Mouse (Mus musculus) forebrain, embryonic 11.5 days (tissue): Measurements from ENCODE around the gene Ripor2. TPM values are rescaled to one million over a fixed set of nuclear protein-coding genes. Genes with fewer than 3 reads are reported as not detected.

Experiments
- ATAC-seq: fragments of 200-750 bp; cut with Nextera tagmentation; replicated peaks from 2 replicates; pipeline ENCODE4 v1.8.0; 2017; ENCODE audit warnings: moderate TSS enrichment; ENCODE audit not compliant: low FRiP score
- DNase-seq: peaks from one replicate; pipeline ENCODE4 v3.0.0-alpha.2; 2017; ENCODE audit warnings: low spot score
- H3K27ac ChIP-seq: fragments of 300-500 bp; sonication (generic); 2 replicates; pipeline ENCODE4 v1.5.1; 2014; ENCODE audit warnings: low read depth, low read length
- H3K27me3 ChIP-seq: fragments of 300-500 bp; sonication (generic); 2 replicates; pipeline ENCODE4 v1.6.1; 2014; ENCODE audit warnings: mild to moderate bottlenecking, low read length, mixed read lengths; ENCODE audit not compliant: control insufficient read depth, insufficient read depth
- H3K36me3 ChIP-seq: fragments of 300-500 bp; sonication (generic); 2 replicates; pipeline ENCODE4 v1.6.1; 2014; ENCODE audit warnings: mild to moderate bottlenecking, low read length, moderate library complexity, mixed read lengths; ENCODE audit not compliant: control insufficient read depth, insufficient read depth
- H3K4me1 ChIP-seq: fragments of 300-500 bp; sonication (generic); replicated peaks from 2 replicates; pipeline ENCODE4 v1.6.1; 2014; ENCODE audit warnings: low read length, mixed read lengths; ENCODE audit not compliant: control insufficient read depth, insufficient read depth
- H3K4me2 ChIP-seq: fragments of 300-500 bp; sonication (generic); 2 replicates; pipeline ENCODE4 v1.6.1; 2014; ENCODE audit warnings: low read depth, mild to moderate bottlenecking, low read length, moderate library complexity, mixed read lengths; ENCODE audit not compliant: severe bottlenecking
- H3K4me3 ChIP-seq: fragments of 300-500 bp; sonication (generic); 2 replicates; pipeline ENCODE4 v1.5.1; 2014; ENCODE audit warnings: low read depth, low read length
- H3K9ac ChIP-seq: fragments of 300-500 bp; sonication (generic); 2 replicates; pipeline ENCODE4 v1.6.1; 2014; ENCODE audit warnings: low read length
- H3K9me3 ChIP-seq: fragments of 300-500 bp; sonication (generic); 2 replicates; pipeline ENCODE4 v1.6.1; 2016; ENCODE audit warnings: low read length, mixed read lengths; ENCODE audit not compliant: control insufficient read depth
- WGBS: fragments of 180-500 bp; shearing (Covaris S2); extraction: QIAGEN DNeasy Blood & Tissue Kit; methylation state at CpG from one replicate; pipeline ENCODE4 v1.1.7; 2014; 5-methylcytosine and 5-hydroxymethylcytosine counted together
- polyA plus RNA-seq: library from polyadenylated mRNA; unstranded; fragments of >200 nt; fragmentation: Nextera tagmentation; extraction: Ambion mirVana; gene quantifications from 2 replicates; pipeline ENCODE4 v1.2.1, GENCODE M21; 2014

The Ripor2 gene
- polyA plus RNA-seq, 1 experiment from 2014 or later: 7.3 TPM

DNA sequence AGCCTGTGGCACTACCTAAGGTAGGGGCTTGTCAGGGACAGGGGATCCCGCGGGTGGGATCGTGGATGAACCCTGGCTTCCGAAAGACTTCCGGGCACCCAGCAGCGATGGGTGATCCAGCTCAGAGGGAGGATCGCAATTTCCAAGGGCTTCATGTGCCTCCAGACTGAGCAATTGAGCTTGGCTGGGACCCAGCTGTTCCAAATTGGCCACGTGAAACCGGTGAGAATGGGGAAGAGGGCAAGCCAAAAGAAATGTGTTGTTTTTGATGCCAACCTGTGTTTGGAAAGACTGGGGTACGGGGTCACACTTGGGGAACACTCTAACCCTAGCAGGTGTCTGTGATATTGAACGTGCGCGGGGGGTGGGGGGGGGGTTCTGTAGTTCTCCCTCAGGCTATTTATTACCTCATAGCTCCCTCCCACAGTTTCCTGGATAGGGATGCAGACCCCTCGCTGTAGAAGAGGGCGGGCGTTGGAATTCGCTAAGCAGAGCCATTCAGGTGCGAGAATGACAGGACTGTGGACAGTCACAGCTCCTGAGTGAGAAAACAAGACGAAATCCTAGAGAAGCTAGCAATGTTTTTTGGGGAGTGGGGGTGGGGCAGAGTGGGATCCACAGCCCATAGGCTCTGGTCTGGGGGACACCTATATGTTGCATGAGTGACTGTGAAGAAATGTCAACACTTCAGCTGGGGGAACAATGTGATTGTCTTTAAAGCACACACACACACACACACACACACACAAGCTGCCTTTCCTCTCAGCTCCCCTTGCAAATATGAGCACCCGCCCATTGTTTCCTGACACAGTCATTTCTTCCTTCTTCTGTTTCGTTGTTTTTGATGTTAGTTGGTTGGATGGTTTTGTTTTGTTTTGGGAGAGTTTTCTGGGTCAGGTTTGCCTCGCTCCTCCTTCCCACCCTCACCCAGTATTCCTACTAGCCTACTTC, 57.5 kb downstream of the Ripor2 start:
- Histone ChIP-seq H3K9ac (peak overlapping the region; percentile 59), H3K27ac (no peak overlapping the region), H3K27me3 (peaks cover 6% of the 10 kb centered on the region; the same call in 1 of the 2 replicates), H3K36me3 (no peaks in the 10 kb centered on the region), H3K4me2 (peak overlapping the region; percentile 98), H3K4me3 (peak overlapping the region; percentile 55), H3K9me3 (no peaks in the 10 kb centered on the region), H3K4me1 (peaks cover 16% of the 10 kb centered on the region; the same call in 1 of the 2 replicates)
- DNase-seq (peak; percentile 57), ATAC-seq (peak; percentile 63)
- WGBS: 16% methylated on average over 22 of the region's 22 CpGs

DNA sequence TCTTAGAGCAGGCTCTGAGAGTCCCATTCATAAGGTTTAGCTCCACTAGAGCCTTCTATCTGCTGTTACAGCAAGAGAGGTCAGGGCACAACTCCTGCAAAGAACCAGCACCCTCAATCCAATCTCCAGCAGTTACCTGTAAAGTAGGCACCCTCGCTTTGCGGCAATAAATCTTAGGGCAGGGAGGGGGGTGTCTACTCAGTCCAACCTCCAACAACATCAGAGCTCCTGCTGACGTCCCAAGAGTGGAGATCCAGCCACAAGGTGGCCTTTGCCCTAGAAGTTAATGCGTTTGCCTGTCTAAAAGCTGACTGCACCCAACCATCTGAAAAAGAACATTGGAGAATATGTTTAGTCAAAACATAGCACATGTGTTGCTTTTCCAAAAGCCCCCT, 58.2 kb downstream of the Ripor2 start:
- H3K9ac ChIP-seq: no peak overlapping the region
- no peak overlapping the region for H3K27ac ChIP-seq

DNA sequence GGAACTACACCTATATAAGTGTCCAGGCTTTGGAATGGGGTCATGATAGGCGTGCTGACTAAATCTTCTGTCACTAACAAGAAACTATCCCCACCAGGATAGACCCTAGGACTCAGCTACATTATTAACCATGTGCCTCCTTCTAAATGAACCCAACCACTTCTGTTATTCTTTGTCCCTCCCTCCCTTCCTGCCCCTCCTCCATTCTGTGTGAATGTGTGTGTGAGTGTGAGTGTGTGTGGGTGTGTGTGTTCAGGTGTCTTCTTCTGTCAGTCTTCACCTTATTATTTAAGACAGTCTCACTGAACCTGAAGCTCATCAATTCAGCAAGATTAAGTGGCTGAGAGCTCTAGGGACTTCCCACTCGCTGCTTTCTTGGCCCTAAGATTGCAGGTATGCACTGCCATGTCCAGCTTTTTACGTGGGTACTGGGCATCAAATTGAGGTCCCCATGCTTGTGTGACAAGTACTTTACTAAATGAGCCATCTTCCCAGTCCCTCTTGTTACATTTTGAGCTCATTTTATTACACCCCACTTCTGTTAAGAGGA, 58.9 kb downstream of the Ripor2 start:
- Histone ChIP-seq H3K36me3 (no peaks in the 10 kb centered on the region), H3K9me3 (no peaks in the 10 kb centered on the region), H3K27ac (no peak overlapping the region), H3K27me3 (peaks cover 6% of the 10 kb centered on the region; the same call in 1 of the 2 replicates), H3K4me1 (peaks cover 16% of the 10 kb centered on the region; the same call in 1 of the 2 replicates), H3K4me2 (no peak overlapping the region; the same call in 1 of the 2 replicates), H3K4me3 (no peak overlapping the region), H3K9ac (no peak overlapping the region)
- ATAC-seq (no peak), DNase-seq (no peak)
- WGBS: 72% methylated on average over 3 of the region's 3 CpGs

More for the DNA sequence above, 58.2 kb downstream of the Ripor2 start:
- Histone ChIP-seq H3K4me3 (no peak overlapping the region), H3K4me2 (peak overlapping the region; percentile 98; the same call in 1 of the 2 replicates), H3K27me3 (peaks cover 6% of the 10 kb centered on the region; the same call in 1 of the 2 replicates), H3K9me3 (no peaks in the 10 kb centered on the region), H3K4me1 (peaks cover 16% of the 10 kb centered on the region; the same call in 1 of the 2 replicates), H3K36me3 (no peaks in the 10 kb centered on the region)
- ATAC-seq: no peak
- DNase-seq: no peak
- 64% methylated on average over 4 of the region's 4 CpGs for WGBS

DNA sequence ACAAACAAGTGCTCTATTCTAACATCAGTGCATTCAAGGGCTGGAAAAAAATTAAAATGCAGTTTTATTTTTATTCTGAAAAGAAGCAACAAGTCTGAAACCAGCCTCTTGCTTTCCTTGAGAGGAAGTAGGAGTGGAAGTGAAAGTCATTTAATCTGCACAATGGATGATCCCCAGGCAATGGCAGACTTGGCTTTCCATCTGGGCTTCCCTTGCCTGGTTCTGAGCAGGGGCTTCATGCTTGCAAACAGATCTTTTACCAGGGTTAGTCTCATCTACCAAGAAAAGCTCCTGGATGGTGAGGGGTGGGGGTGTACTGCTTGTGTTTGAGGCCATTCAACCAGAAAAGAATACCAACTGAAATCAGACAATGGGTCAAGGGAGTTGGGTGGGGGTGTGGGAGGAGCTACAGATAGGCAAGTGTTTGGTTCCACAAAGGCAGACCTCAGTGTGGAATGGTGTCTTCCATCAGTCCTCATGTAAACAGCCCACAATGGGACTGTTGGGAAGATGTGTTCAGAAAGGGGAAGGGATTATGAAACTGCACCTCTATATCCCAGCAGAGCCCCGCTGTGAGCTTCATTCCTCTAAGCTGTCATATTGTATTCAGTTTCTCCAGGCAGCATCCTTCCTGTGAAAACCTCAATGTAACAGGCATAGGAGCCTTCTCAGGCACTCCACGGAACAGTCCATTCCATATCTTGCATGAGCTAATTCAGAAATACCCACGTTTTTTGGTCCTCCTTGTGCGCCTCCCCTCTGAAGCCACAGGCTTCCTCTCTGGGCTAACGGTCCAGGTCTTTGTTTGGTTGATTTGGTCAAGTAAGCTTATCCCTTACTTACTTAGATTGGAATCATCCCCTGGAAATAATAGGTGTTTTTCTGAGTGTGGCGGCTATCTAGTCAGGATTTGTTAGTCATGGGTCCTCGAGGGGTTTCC, 59.8 kb downstream of the Ripor2 start:
- 0 out of 2 replicates have a peak, but pooled peaks have one; percentile 34 for ATAC-seq
- peaks cover 6% of the 10 kb centered on the region; the same call in 1 of the 2 replicates for H3K27me3 ChIP-seq

DNA sequence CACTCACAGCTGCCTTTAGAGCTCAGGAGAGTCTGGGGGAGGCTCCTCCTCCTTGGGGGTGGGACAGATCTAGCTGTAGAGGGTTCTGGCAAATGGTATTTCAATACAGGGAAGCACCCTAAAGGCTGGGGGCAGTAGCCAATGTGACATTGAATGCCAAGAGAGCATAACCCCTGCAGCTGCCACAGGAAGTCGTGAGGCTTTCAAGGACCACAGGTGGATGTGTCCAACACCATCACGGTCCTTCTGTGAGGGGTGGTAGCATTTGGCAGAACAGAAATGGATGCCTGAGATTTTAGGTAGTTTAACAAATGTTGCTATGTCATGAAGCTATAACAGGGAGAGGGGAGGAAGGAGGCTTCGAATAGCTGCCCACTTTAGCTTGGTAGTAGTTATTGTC, 63.2 kb downstream of the Ripor2 start:
- DNase-seq: no peak
- no peak for ATAC-seq
- no peaks in the 10 kb centered on the region for H3K27me3 ChIP-seq
- H3K36me3 ChIP-seq: no peaks in the 10 kb centered on the region
- no peak overlapping the region for H3K27ac ChIP-seq
- no peak overlapping the region for H3K9ac ChIP-seq
- peaks cover 9% of the 10 kb centered on the region; the same call in 1 of the 2 replicates for H3K4me1 ChIP-seq
- no peak overlapping the region for H3K4me2 ChIP-seq
- no peaks in the 10 kb centered on the region for H3K9me3 ChIP-seq
- WGBS: 87% methylated on average over 3 of the region's 3 CpGs
- H3K4me3 ChIP-seq: no peak overlapping the region

More for the DNA sequence above, 59.8 kb downstream of the Ripor2 start:
- H3K9me3 ChIP-seq: no peaks in the 10 kb centered on the region
- no peak overlapping the region for H3K27ac ChIP-seq
- H3K4me2 ChIP-seq: no peak overlapping the region
- peaks cover 16% of the 10 kb centered on the region; the same call in 1 of the 2 replicates for H3K4me1 ChIP-seq
- H3K9ac ChIP-seq: no peak overlapping the region
- 28% methylated on average over 7 of the region's 7 CpGs for WGBS
- H3K4me3 ChIP-seq: no peak overlapping the region
- H3K36me3 ChIP-seq: no peaks in the 10 kb centered on the region
- DNase-seq: no peak

DNA sequence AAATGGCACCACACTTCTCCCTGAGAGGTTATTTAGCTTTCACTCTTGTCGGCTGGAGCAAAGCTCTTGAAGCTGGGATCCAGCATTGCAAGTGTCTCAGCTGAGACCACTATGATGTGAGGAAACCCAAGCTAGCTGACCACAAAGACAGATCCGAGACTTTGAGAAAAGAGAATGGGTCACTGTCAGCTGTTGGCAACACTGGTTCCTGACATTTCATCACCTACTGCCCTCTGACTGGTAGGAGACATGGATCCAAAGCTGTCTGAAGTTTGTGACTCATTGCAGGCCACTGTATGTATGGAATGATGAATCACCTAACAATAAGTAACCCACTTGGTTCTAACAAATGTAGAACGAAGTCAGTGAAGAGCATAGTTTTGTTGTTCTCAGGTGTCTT, 64.3 kb downstream of the Ripor2 start:
- no peak overlapping the region for H3K27ac ChIP-seq
- H3K9me3 ChIP-seq: no peaks in the 10 kb centered on the region
- ATAC-seq: no peak
- H3K4me1 ChIP-seq: peaks cover 7% of the 10 kb centered on the region; the same call in 1 of the 2 replicates
- 88% methylated on average over 3 of the region's 3 CpGs for WGBS
- no peak for DNase-seq
- no peaks in the 10 kb centered on the region for H3K36me3 ChIP-seq
- no peaks in the 10 kb centered on the region for H3K27me3 ChIP-seq
- no peak overlapping the region for H3K9ac ChIP-seq
- H3K4me3 ChIP-seq: no peak overlapping the region
- H3K4me2 ChIP-seq: no peak overlapping the region

DNA sequence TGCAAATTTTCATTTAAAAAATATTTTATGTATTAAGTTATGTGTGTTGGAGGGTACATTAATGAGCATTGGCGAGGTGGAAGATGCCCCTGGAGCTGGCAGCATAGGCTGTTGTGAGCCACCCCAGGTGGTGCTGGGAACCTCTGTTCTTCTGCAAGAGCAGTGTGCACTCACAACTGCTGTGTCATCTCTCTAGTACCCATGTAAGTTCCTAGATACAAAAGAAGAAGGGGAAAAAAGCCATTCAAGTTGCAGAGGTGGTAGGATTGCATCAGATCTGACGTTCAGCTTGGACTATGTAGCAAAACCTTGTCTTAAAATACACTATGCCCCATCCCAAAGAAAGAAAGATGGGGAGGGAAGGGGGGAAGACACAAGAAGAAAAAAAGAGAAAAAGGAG, 65.5 kb downstream of the Ripor2 start:
- H3K9ac ChIP-seq: no peak overlapping the region
- no peak overlapping the region for H3K4me3 ChIP-seq
- no peaks in the 10 kb centered on the region for H3K27me3 ChIP-seq
- no peak overlapping the region for H3K27ac ChIP-seq
- H3K36me3 ChIP-seq: no peaks in the 10 kb centered on the region
- WGBS: 78% methylated on average over 2 of the region's 2 CpGs
- ATAC-seq: no peak
- no peak for DNase-seq
- no peaks in the 10 kb centered on the region for H3K9me3 ChIP-seq
- no peaks in the 10 kb centered on the region; the same call in 1 of the 2 replicates for H3K4me1 ChIP-seq
- no peak overlapping the region for H3K4me2 ChIP-seq

DNA sequence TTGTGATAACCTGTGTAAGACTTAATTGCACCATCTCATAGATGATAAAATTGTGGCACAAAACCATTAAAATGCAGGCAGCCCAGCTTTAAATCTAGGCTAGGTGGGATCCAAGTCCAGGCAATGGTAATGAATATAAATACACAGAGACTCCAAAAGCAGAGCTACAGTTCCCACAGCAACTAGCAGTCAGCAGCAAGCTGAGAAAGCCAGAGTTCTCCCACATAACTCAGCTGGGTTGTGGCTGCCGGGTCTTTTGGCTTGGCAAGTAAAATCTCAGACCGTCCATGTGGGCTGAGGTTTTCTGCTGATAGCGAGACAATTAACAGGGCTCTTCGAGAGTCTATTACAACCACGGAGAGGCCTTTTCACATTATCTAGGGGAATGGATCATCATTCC, 66.0 kb downstream of the Ripor2 start:
- Histone ChIP-seq H3K36me3 (no peaks in the 10 kb centered on the region), H3K27me3 (no peaks in the 10 kb centered on the region), H3K9me3 (no peaks in the 10 kb centered on the region), H3K4me2 (no peak overlapping the region), H3K27ac (no peak overlapping the region), H3K4me1 (no peaks in the 10 kb centered on the region; the same call in 1 of the 2 replicates), H3K9ac (no peak overlapping the region), H3K4me3 (no peak overlapping the region)
- ATAC-seq (no peak), DNase-seq (no peak)
- WGBS: 70% methylated on average over 5 of the region's 5 CpGs
